Mouse (Mus musculus): ENCODE results near the gene Tmx1. TPM values are rescaled to one million over a fixed set of nuclear protein-coding genes. Genes with fewer than 3 reads are reported as not detected.

Tmx1 gene
- 3.9 and 8.4 TPM in 2 replicates for polyA plus RNA-seq (2012; rRNA removed; ENCODE audit: low replicate concordance)

GRCm38 (mm10) chr12:70452726-70453645, at the start of gene Tmx1:
Gene Tmx1 (plus strand): TSS chr12:70453095.

Other genes with a start within 250 kb of the Tmx1 start
- gene Pygl, start 221.6 kb upstream of the Tmx1 start, polyA plus RNA-seq (2012; rRNA removed; ENCODE audit: low replicate concordance) = 138 and 159 TPM in 2 replicates
- 1.3 and 1.9 TPM in 2 replicates for gene Trim9, start 105.5 kb upstream of the Tmx1 start, polyA plus RNA-seq (2012; rRNA removed; ENCODE audit: low replicate concordance)

All from mammary gland, adult 2 months (tissue).